Mouse (Mus musculus) heart, adult 2 months (tissue): ENCODE data around the gene Lrrn4cl. TPM values are rescaled to one million over a fixed set of nuclear protein-coding genes. Genes with fewer than 3 reads are reported as not detected.

Source experiments
- DNase-seq, 2 experiments: peaks; one replicate each; pipeline ENCODE4 v3.0.0; 2021
- H3K27ac ChIP-seq: fragments of 200-600 bp; 2 replicates; pipeline ENCODE4 v1.8.1; 2022
- H3K27me3 ChIP-seq: fragments of 200-500 bp; 2 replicates; pipeline ENCODE4 v1.6.1; 2012; ENCODE audit warnings: mild to moderate bottlenecking, low read length, inconsistent platforms, mixed read lengths; ENCODE audit not compliant: control insufficient read depth, insufficient read depth
- H3K36me3 ChIP-seq: fragments of 200-500 bp; 2 replicates; pipeline ENCODE4 v1.6.1; 2012; ENCODE audit warnings: low read length, inconsistent platforms; ENCODE audit not compliant: control insufficient read depth, insufficient read depth
- H3K4me1 ChIP-seq: fragments of 200-500 bp; 2 replicates; pipeline ENCODE4 v1.6.1; 2011; ENCODE audit warnings: low read length; ENCODE audit not compliant: control insufficient read depth, insufficient read depth
- H3K4me3 ChIP-seq: fragments of 200-600 bp; 2 replicates; pipeline ENCODE4 v1.8.1; 2022
- H3K79me2 ChIP-seq: fragments of 200-500 bp; replicated peaks from 2 replicates; pipeline ENCODE4 v1.6.1; 2012; ENCODE audit warnings: mild to moderate bottlenecking, inconsistent platforms, low read length, moderate library complexity, mixed read lengths; ENCODE audit not compliant: control insufficient read depth, insufficient read depth
- H3K9ac ChIP-seq: fragments of 200-500 bp; 2 replicates; pipeline ENCODE4 v1.6.1; 2012; ENCODE audit warnings: low read depth, mild to moderate bottlenecking, control low read depth, inconsistent platforms, low read length, mixed read lengths
- CTCF ChIP-seq: fragments of 200-600 bp; IDR thresholded peaks from 2 replicates; pipeline ENCODE4 v1.8.1; 2022; ENCODE audit warnings: antibody characterized with exemption, mild to moderate bottlenecking, moderate library complexity
- EP300 ChIP-seq: fragments of 200-500 bp; IDR thresholded peaks from 2 replicates; pipeline ENCODE4 v1.6.1; 2011; ENCODE audit warnings: low read depth, low read length, control low read depth; ENCODE audit not compliant: insufficient read depth
- POLR2A ChIP-seq: fragments of 200-500 bp; IDR thresholded peaks from 2 replicates; pipeline ENCODE4 v1.6.1; 2011; ENCODE audit warnings: mild to moderate bottlenecking, low read depth, low read length, control low read depth; ENCODE audit not compliant: insufficient read depth
- WGBS: fragments of 180-500 bp; shearing (Covaris S2); methylation state at CpG from one replicate; pipeline ENCODE4 v1.1.7; 2018; 5-methylcytosine and 5-hydroxymethylcytosine counted together
- intact Hi-C: fragments of 180-260 bp; cut with DNase I; formaldehyde crosslinking; loops from one replicate; pipeline ENCODE4 v1.15.1; 2025
- polyA plus RNA-seq: library from polyadenylated mRNA; depleted of rRNA; stranded (reverse); fragments of >200 nt; gene quantifications from 2 replicates; pipeline ENCODE4 v1.2.3, GENCODE M21; 2012
- total RNA-seq, 2 experiments: library from RNA; stranded (reverse); gene quantifications; 2 replicates each; pipeline ENCODE4 v1.2.3; 2021

The Lrrn4cl gene
- total and polyA plus RNA-seq, 3 experiments: 2.6 to 3.8 (median 3.7) TPM

GRCm38 (mm10) chr19:8870838-8871237 is 20.3 kb downstream of the Lrrn4cl start:
- Histone ChIP-seq H3K36me3 (peaks cover 2% of the 10 kb centered on the region; the same call in 1 of the 2 replicates), H3K9ac (peak overlapping the region; percentile 52), H3K4me1 (peaks cover 3% of the 10 kb centered on the region), H3K4me3 (peak overlapping the region; percentile 91), H3K27me3 (no peaks in the 10 kb centered on the region), H3K79me2 (0 out of 2 replicates have a peak, but pooled peaks cover 1% of the 10 kb centered on the region), H3K27ac (peak overlapping the region; percentile 94)
- 22% methylated on average over 9 of the region's 9 CpGs for WGBS
- intact Hi-C loops: loop anchor here (1.0 to 5.0 kb wide), 4 partner anchors 9 to 96 kb away; partner anchors contain the start of genes 1810009A15Rik, Eef1g, Gm49416 and Polr2g
- TF ChIP-seq POLR2A: no peak
- TF ChIP-seq CTCF: no peak
- no peak for TF ChIP-seq EP300
- no peak for DNase-seq

- DNase-seq: peak; percentile 98 to 99
- no peaks in the 10 kb centered on the region for H3K27me3 ChIP-seq
- H3K79me2 ChIP-seq: 0 out of 2 replicates have a peak, but pooled peaks cover 1% of the 10 kb centered on the region
- intact Hi-C loops: loop anchor here (1.0 to 5.0 kb wide), 4 partner anchors 9 to 96 kb away; partner anchors contain the start of genes 1810009A15Rik, Eef1g, Gm49416 and Polr2g
- TF ChIP-seq CTCF (no peak), POLR2A (peak; percentile 87), EP300 (peak; percentile 96)
- H3K4me3 ChIP-seq: peak within 1 kb of the TSS; percentile 91
- 1% methylated on average over 59 of the region's 59 CpGs for WGBS
- H3K4me1 ChIP-seq: peaks cover 3% of the 10 kb centered on the region
- peak within 1 kb of the TSS; percentile 94 for H3K27ac ChIP-seq
- peak within 1 kb of the TSS; percentile 83 for H3K9ac ChIP-seq
- H3K36me3 ChIP-seq: peaks cover 2% of the 10 kb centered on the region; the same call in 1 of the 2 replicates
These were observed 21.0 kb downstream of the Lrrn4cl start, which contains the start of gene Ubxn1 for GRCm38 (mm10) chr19:8871267-8872186. TSS of gene Ubxn1 (plus strand) at chr19:8871496.

GRCm38 (mm10) chr19:8872266-8872840 is 21.8 kb downstream of the Lrrn4cl start:
- WGBS: 62% methylated on average over 10 of the region's 10 CpGs
- Histone ChIP-seq H3K36me3 (peaks cover 2% of the 10 kb centered on the region; the same call in 1 of the 2 replicates), H3K27me3 (no peaks in the 10 kb centered on the region), H3K9ac (peak overlapping the region; percentile 83), H3K79me2 (0 out of 2 replicates have a peak, but pooled peaks cover 1% of the 10 kb centered on the region), H3K4me1 (peaks cover 3% of the 10 kb centered on the region), H3K27ac (peak overlapping the region; percentile 94), H3K4me3 (peak overlapping the region; percentile 91)
- intact Hi-C loops: loop anchor here (5.0 kb wide), 1 partner anchor 95 kb away; the partner anchor contains the start of gene Eef1g
- no peak for TF ChIP-seq EP300
- TF ChIP-seq POLR2A: no peak
- no peak for TF ChIP-seq CTCF
- DNase-seq: no peak

- no peak for DNase-seq
- H3K27ac ChIP-seq: no peak overlapping the region
- 87% methylated on average over 7 of the region's 7 CpGs for WGBS
- H3K4me1 ChIP-seq: peaks cover 5% of the 10 kb centered on the region
- 0 out of 2 replicates have a peak, but pooled peaks cover 1% of the 10 kb centered on the region for H3K79me2 ChIP-seq
- H3K27me3 ChIP-seq: no peaks in the 10 kb centered on the region
- H3K4me3 ChIP-seq: no peak overlapping the region
- no peak overlapping the region for H3K9ac ChIP-seq
- no peak for TF ChIP-seq EP300
- TF ChIP-seq POLR2A: no peak
- TF ChIP-seq CTCF: no peak
- peaks cover 8% of the 10 kb centered on the region for H3K36me3 ChIP-seq
- intact Hi-C loops: no loop called here
These were observed 24.5 kb downstream of the Lrrn4cl start for GRCm38 (mm10) chr19:8875031-8875430.

- peak within 1 kb of the TSS; percentile 85 for H3K27ac ChIP-seq
- intact Hi-C loops: loop anchor here (1.0 kb wide), 1 partner anchor 9 kb away; the partner anchor contains the start of gene Ubxn1
- under 1% methylated on average over 42 of the region's 42 CpGs for WGBS
- no peaks in the 10 kb centered on the region for H3K27me3 ChIP-seq
- peak; percentile 90 to 91 for DNase-seq
- no peak for TF ChIP-seq CTCF
- TF ChIP-seq POLR2A: peak; percentile 92
- peak; percentile 74; the same call in 1 of the 2 replicates for TF ChIP-seq EP300
- peak within 1 kb of the TSS; percentile 78 for H3K4me3 ChIP-seq
- no peaks in the 10 kb centered on the region for H3K79me2 ChIP-seq
- peaks cover 4% of the 10 kb centered on the region for H3K4me1 ChIP-seq
- peak within 1 kb of the TSS; percentile 90 for H3K9ac ChIP-seq
- H3K36me3 ChIP-seq: peaks cover 6% of the 10 kb centered on the region
These were observed 29.9 kb downstream of the Lrrn4cl start, which contains the start of gene Uqcc3 for GRCm38 (mm10) chr19:8880311-8881033. TSS of gene Uqcc3 (minus strand) at chr19:8880923.
